Mouse (Mus musculus) small intestine, adult 2 months (tissue): ENCODE measurements around the gene Irf2.

Experiments used
- CTCF ChIP-seq: fragments of 200-500 bp; IDR thresholded peaks from 2 replicates; pipeline ENCODE4 v1.5.1; 2012; ENCODE audit warnings: low read depth, mild to moderate bottlenecking, control low read depth, inconsistent platforms, low read length, moderate library complexity, mixed read lengths; ENCODE audit not compliant: insufficient replicate concordance, insufficient read length; ENCODE audit errors: extremely low read depth
- POLR2A ChIP-seq: fragments of 200-500 bp; IDR thresholded peaks from 2 replicates; pipeline ENCODE4 v1.6.1; 2012; ENCODE audit warnings: low read depth, mild to moderate bottlenecking, control low read depth, inconsistent platforms, low read length, moderate library complexity

- no peak for TF ChIP-seq CTCF
- TF ChIP-seq POLR2A, result no peak
Observed at GRCm38 (mm10) chr8:46722536-46722935, 17.0 kb upstream of the Irf2 start.
